Mouse (Mus musculus): ENCODE measurements around the gene Tmem161a.

Tmem161a gene

GRCm38 (mm10) chr8:70172043-70172681, at the start of gene Tmem161a:
Tmem161a (plus strand) TSS chr8:70172356.
- peak; percentile 87 to 91 for DNase-seq

GRCm38 (mm10) chr8:70122863-70123262, 49.3 kb upstream of the Tmem161a start:
- peak in 1 of 2 experiments; percentile 27 for DNase-seq

- no peak for DNase-seq
Measured at GRCm38 (mm10) chr8:70124992-70125391, 47.2 kb upstream of the Tmem161a start.

- DNase-seq, result peak; percentile 27 to 34
Measured at GRCm38 (mm10) chr8:70128435-70128834, 43.7 kb upstream of the Tmem161a start.

- peak; percentile 38 to 55 for DNase-seq
Measured at GRCm38 (mm10) chr8:70129309-70129952, 42.7 kb upstream of the Tmem161a start.

- no peak for DNase-seq
Measured at GRCm38 (mm10) chr8:70130066-70130465, 42.1 kb upstream of the Tmem161a start.

- peak; percentile 78 to 83 for DNase-seq
Measured at GRCm38 (mm10) chr8:70131166-70131883, 40.8 kb upstream of the Tmem161a start, which contains the start of gene Nr2c2ap. Nr2c2ap (plus strand) TSS chr8:70131333.

- no peak for DNase-seq
Measured at GRCm38 (mm10) chr8:70134086-70134485, 38.1 kb upstream of the Tmem161a start.

GRCm38 (mm10) chr8:70134931-70135330, 37.2 kb upstream of the Tmem161a start:
- no peak for DNase-seq

GRCm38 (mm10) chr8:70136591-70136990, 35.6 kb upstream of the Tmem161a start:
- DNase-seq, result no peak

GRCm38 (mm10) chr8:70137890-70138289, 34.3 kb upstream of the Tmem161a start:
- no peak for DNase-seq

- DNase-seq, result peak; percentile 98 to 99
Measured at GRCm38 (mm10) chr8:70139026-70139857, 32.9 kb upstream of the Tmem161a start, which contains the start of the genes Rfxank, Borcs8 and Mef2b. Rfxank (minus strand) TSS chr8:70139154. Borcs8 (plus strand) TSS chr8:70139499. Mef2b (plus strand) TSS chr8:70139711.

- no peak for DNase-seq
Measured at GRCm38 (mm10) chr8:70139981-70140380, 32.2 kb upstream of the Tmem161a start.

- no peak for DNase-seq
Measured at GRCm38 (mm10) chr8:70147678-70148607, 24.2 kb upstream of the Tmem161a start.

- no peak for DNase-seq
Measured at GRCm38 (mm10) chr8:70150158-70150557, 22.0 kb upstream of the Tmem161a start.

GRCm38 (mm10) chr8:70152537-70153257, 19.5 kb upstream of the Tmem161a start:
- DNase-seq, result peak in 1 of 2 experiments; percentile 35

- DNase-seq, result no peak
Measured at GRCm38 (mm10) chr8:70157240-70157800, 14.8 kb upstream of the Tmem161a start.

- peak; percentile 30 to 47 for DNase-seq
Measured at GRCm38 (mm10) chr8:70158069-70158853, 13.9 kb upstream of the Tmem161a start.

- no peak for DNase-seq
Measured at GRCm38 (mm10) chr8:70159211-70159610, 12.9 kb upstream of the Tmem161a start.

All from cerebellum, postnatal 36 days (tissue).